Mouse (Mus musculus) adrenal gland (tissue): Measurements from ENCODE around the gene Jade3.
"Not testable (repeated sequence)": the region's sequence is repeated elsewhere in the genome, so short reads cannot be mapped to it uniquely, and the experiment has no call there.

ENCODE experiments used
- intact Hi-C: fragments of 180-260 bp; cut with DNase I; formaldehyde crosslinking; loops from one replicate; pipeline ENCODE4 v1.15.1; 2025
- long read RNA-seq, 2 experiments: library from polyadenylated mRNA; unstranded; transcript quantifications; one replicate each; pipeline ENCODE4 v2.0.0; 2020; ENCODE audit warnings: borderline replicate concordance in 1 of 2; ENCODE audit not compliant: insufficient replicate concordance in 1 of 2

Jade3 gene
- long read RNA-seq, experiment 1, partial matches to known transcripts, result 0 of 2 reads
- long read RNA-seq, experiment 1, other reads (novel, unspliced or antisense), result 2 of 2 reads
- long read RNA-seq, experiment 2, partial matches to known transcripts, result 0 of 1 reads
- long read RNA-seq, experiment 2, other reads (novel, unspliced or antisense), result 1 of 1 reads

DNA sequence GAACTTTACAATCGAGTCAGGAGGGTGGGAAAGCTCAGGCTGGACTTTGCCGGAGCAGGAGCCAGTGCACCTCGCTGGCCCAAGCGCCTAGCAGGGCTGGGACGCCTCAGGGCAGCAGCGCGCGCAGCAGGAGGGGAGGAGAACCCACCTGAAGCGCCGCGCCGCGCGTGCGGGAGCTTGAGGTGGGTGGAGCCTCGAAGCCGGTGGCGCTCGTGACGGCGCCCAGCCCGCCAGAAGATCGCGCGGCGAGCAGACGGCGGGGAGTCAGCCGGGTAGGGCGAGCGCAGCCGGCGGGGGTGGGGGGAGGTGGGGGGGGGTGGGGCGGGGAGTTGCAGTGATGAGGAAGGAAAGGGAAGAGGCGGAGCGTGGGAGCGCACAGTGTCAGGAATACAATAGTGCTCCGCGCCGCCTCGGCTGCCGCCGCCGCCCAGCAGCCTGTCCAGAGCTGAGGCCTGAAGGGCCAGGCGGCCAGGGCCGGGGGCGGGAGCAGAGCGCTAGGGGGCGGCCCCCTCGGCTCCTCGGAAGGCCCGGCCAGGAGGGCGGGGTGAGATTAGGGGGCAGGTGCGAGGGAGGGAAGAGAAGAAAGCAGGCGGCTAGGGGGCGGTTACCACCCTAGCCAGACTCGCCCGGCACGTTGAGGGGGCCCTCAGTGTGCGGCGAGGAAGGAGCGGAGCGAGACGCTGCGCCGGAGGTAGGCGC lies at the start of gene Jade3:
Gene Jade3 (plus strand): TSS at position 549 of the 699 bp plus-strand sequence.
- intact Hi-C loops, result no loop called here

GRCm38 (mm10) chrX:20379347-20380014 lies 46.0 kb upstream of the Jade3 start:
- intact Hi-C loops, result no loop called here

GRCm38 (mm10) chrX:20382260-20382659 lies 43.2 kb upstream of the Jade3 start:
- intact Hi-C loops, result no loop called here

- intact Hi-C loops, result no loop called here
These were observed 38.5 kb upstream of the Jade3 start for GRCm38 (mm10) chrX:20387006-20387405.

DNA sequence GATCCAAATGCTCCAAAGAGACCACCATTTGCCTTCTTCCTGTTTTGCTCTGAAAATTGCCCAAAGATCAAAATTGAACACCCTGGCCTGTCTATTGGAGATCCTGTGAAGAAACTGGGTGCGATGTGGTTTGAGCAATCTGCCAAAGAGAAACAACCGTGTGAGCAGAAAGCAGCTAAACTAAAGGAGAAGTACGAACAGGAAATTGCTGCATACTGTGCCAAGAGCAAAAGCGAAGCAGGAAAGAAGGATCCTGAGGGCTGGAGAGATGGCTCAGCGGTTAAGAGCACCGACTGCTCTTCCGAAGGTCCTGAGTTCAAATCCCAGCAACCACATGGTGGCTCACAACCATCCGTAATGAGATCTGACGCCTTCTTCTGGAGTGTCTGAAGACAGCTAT lies 33.5 kb upstream of the Jade3 start:
- intact Hi-C loops, result not testable (repeated sequence)

DNA sequence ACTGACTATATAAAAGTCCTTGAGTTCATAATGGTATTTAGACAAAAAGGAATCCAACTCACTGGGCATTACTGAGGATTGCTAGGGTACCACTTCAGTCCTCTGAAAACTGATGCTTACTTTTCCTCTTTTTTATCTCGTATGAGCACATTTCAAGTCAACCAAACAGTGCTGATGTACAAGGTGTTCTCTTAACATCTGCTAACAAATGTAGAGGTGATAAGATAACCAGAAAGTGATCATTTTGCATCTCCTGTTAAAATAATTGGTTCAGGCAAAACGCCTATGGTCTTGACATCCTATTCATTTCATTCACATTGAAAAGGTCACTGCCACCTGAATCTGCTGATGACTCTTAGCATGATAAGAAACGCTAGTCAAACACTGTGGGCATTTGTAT lies 32.5 kb upstream of the Jade3 start:
- intact Hi-C loops, result no loop called here

- intact Hi-C loops, result no loop called here
These were observed 21.4 kb upstream of the Jade3 start for GRCm38 (mm10) chrX:20404068-20404467.

- intact Hi-C loops, result no loop called here
These were observed 18.6 kb upstream of the Jade3 start for GRCm38 (mm10) chrX:20406909-20407308.

- intact Hi-C loops, result no loop called here
These were observed 17.8 kb upstream of the Jade3 start for GRCm38 (mm10) chrX:20407676-20408075.

- intact Hi-C loops, result loop anchor here (10.0 kb wide), 1 partner anchor 143 kb away; no protein-coding TSS in a partner anchor
These were observed 14.1 kb upstream of the Jade3 start for GRCm38 (mm10) chrX:20411382-20411781.

- intact Hi-C loops, result loop anchor here (10.0 kb wide), 1 partner anchor 143 kb away; no protein-coding TSS in a partner anchor
These were observed 13.3 kb upstream of the Jade3 start for GRCm38 (mm10) chrX:20412221-20412620.

- intact Hi-C loops, result loop anchor here (10.0 kb wide), 1 partner anchor 140 kb away; no protein-coding TSS in a partner anchor
These were observed 10.4 kb upstream of the Jade3 start for GRCm38 (mm10) chrX:20414885-20415622.

DNA sequence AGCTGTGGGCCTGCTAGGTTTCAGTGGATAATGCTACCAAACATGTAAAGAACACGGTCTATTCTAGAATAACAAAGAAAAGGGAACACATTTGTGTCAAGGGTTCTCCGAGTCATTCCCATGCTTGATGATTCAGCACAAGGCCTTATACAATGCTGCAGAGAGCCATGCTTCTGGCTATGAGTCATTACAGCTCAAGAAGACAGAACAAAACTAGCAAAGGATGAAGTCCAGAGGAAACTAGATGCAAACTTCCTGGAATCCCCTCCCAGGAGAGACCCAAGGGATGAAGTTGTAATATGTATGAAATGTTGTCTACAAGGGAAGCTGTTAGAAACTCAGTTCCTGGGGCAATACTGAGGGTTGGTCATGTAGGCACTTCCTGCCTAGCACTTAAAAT lies 7.0 kb upstream of the Jade3 start:
- intact Hi-C loops, result loop anchor here (10.0 kb wide), 1 partner anchor 136 kb away; no protein-coding TSS in a partner anchor

DNA sequence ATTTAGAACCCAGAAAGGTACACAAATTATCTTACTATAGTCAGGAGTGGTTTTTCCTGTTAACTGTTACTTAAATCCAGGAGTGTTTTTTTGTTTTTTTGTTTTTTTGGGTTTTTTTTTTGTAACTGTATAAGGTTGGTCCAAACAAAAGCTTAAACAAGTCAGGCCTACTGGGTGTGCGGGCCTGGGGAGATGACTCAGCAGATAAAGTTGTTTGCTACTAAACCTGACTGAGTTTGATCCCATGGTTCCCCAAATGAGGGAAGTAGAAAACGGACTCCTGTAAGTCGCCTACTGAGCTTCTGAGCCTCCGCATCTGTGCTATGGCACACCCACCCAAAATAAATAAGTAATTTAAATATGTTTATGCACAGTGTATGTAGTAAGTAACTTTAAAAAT lies 6.0 kb upstream of the Jade3 start:
- intact Hi-C loops, result loop anchor here (10.0 kb wide), 1 partner anchor 135 kb away; no protein-coding TSS in a partner anchor

- intact Hi-C loops, result no loop called here
These were observed 456 bp downstream of the Jade3 start for GRCm38 (mm10) chrX:20425839-20426449.

GRCm38 (mm10) chrX:20483213-20483612 lies 57.7 kb downstream of the Jade3 start:
- intact Hi-C loops, result no loop called here

DNA sequence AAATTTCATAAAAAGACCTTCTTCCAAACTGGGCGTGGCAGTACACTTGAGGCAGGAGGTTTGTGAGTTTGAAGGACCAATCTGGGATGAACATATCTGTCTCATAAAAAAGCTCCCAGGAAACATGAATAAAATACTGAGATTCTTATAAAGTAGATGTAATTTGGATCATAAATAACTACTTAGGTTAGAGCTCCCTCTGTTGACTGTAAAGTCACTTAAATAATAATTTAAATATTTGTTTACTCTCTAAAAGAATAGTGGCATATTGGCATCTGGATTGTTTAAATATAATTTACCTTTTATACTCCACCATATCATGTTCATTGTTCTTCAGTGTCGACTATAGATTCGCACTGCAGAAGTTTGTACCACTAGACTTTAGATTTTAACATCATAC lies 72.2 kb downstream of the Jade3 start:
- intact Hi-C loops, result loop anchor here (10.0 kb wide), 2 partner anchors 63 to 153 kb away; no protein-coding TSS in a partner anchor

DNA sequence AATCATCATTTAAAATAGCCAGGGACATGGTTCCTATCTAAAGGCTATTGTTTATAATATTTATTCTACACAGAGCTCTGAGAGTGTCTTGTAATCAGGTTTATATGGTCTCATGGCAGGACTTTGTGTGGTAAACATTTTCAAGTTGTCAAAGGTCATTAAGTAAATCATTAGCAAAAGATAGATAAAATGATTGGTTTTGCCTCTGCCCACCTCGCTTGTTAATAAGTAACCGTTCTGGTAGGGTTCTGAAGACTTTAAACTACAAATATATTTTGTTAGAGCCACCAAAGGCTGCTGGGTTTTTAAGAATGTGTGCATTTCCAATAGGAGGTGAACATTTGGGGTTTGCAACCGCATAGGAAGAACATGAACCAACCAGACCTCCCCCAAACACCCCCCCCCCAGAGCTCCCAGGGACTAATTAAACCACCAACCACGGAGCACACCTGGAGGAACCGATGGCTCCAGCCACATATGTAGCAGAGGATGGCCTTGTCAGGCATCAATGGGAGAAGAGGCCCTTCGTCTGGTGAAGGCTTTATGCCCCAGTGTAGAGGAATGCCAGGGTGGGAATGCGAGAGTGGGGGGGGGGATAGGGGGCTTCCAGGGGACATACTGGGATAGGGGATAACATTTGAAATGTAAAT lies 94.9 kb downstream of the Jade3 start:
- intact Hi-C loops, result no loop called here

DNA sequence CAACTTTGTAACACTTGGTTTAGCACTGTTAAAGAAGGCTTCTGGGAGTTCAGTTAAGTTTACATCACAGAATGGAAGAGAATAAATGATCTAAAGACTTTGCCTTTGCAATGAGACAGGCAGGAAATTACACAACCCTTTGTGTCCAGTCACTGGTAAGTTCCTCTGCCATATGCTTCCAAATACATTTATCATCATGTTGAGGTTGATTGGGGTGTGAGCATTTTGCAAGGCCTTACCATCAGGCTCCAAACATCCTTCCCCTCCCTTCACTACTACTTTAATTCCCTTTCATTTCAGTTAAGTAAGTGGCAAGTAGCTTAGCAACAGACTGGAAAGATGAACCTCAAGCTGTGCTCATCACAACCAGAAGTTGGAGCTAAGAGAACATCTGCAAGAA lies 96.1 kb downstream of the Jade3 start:
- intact Hi-C loops, result no loop called here

DNA sequence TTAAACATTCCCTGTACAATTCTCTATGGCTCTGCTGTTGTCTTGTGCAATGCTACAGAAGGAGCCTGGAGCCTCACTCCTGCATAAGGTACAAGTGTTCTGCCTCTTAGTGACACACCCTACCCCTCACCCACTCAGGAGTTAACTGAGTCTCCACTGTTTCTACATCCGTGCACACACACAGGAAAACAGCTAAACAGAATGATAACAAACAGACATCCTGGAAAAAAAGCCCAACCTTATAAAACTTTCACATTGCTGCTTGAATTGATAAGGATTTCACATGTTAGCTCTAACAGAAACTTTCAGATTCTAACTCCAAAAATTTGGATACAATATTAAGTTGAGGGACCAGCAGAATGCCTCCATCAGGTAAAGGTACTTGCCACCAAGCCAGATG lies 107.1 kb downstream of the Jade3 start:
- intact Hi-C loops, result no loop called here

DNA sequence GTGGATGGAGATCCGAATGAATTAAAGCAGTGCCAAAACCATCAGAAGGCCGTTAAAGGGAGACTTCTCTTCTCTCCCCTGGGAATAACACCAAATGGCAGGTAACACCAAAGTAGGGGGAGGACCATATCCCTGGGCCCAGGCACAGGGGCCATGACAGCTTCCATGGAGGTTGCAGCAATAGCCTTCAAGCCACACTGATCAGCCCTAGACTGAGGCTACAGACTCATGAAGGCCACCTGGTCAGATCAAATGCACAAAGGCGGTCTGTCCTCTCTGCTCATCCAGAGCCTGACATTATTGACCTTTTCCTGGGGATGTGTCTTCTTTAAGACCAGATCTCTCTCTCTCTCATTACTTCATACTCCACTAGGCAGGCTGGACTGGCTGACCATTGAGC lies 118.4 kb downstream of the Jade3 start:
- intact Hi-C loops, result no loop called here
